Mouse (Mus musculus): ENCODE measurements around the gene Slc39a11. TPM values are rescaled to one million over a fixed set of nuclear protein-coding genes. Genes with fewer than 3 reads are reported as not detected.

The Slc39a11 gene
- total RNA-seq, 2 experiments from 2014 or later = 13.6 to 15.9 TPM

DNA sequence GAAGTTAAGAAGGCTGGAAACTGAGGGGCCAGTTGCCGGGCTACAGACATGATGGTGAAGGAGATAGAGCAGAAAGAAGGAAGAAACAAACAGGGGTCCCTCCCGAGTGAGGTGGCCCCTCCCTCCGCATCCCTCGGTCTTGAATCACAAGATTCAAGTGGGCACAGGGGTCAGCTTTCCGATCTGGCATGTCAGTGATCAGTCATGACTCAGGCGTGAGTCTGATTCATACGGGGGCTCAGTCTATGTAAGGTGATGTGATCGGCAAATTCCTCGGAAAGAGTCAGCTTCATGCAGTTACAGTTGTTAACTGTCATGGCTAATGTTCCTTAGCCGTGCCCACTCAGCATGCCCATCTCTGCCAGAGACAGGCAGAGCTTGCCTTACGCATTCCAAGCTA is 115.5 kb downstream of the Slc39a11 start:
- DNase-seq (ENCODE audit: low spot score in 2 of 2) = no peak
- intact Hi-C loops (cut with DNase I) = no loop called here

- intact Hi-C loops (cut with DNase I) = no loop called here
Measured at GRCm38 (mm10) chr11:113533931-113534330, 115.9 kb downstream of the Slc39a11 start.

DNA sequence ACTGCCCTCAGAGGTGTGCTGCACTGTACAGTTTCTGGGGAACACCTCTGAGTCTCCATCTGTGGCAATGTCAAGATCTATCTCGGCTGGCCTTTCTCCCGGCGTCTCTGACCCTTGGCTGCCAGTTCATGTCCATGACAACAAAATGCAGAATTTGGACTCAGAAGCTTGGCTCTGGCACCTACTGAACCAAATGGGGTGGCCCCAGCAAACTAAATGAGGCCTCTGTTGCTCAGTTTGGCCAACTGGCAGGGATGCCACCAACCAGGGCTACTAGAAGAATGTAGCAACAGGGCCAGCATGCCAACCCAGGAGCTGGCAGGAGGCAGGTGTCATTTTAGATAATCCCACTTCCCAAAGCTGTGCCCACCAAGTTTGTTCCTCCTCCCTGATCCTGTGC is 121.5 kb downstream of the Slc39a11 start:
- intact Hi-C loops (cut with DNase I) = no loop called here
- DNase-seq (ENCODE audit: low spot score in 2 of 2) = no peak

More at GRCm38 (mm10) chr11:113533931-113534330, 115.9 kb downstream of the Slc39a11 start:
- no peak for DNase-seq (ENCODE audit: low spot score in 2 of 2)

DNA sequence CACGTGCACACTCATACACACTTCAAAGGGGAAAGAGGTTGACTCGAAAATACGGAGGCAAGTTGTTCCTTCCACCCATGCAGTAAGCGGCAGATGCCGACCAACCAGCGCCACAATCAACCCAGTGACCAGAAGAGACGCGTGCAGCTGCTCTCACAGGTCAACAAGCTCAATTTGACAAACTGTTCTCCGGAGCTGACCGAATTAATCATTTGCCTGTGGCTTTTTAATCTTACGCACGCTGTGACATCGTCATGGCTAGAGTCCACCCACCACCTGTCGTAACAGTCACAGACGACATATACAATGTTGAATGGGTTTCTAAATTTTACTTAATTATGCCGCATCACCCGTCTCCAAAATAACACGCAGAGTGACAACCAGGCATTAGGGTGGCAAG is 124.1 kb downstream of the Slc39a11 start:
- DNase-seq (ENCODE audit: low spot score in 2 of 2) = no peak
- intact Hi-C loops (cut with DNase I) = no loop called here

DNA sequence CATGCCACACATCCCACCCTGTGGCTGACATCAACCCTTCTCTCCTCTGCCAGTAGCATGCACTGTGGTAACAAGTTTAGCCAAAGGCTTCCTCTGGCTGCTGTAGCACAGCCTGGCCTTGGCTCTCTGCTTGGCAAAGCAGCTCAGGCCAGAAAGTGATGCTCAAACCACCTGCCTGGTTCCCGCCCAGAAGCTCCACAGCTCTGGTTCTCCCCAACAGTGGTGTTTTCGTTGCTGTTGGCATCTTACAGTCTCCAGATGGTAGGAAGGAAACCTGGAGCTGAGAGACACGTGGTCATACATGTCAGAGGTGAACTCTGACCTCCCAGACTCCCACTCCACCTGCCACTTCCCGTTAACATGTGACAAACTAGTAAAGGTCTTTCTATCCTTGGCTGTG is 127.2 kb downstream of the Slc39a11 start:
- intact Hi-C loops (cut with DNase I) = no loop called here
- DNase-seq (ENCODE audit: low spot score in 2 of 2) = no peak

DNA sequence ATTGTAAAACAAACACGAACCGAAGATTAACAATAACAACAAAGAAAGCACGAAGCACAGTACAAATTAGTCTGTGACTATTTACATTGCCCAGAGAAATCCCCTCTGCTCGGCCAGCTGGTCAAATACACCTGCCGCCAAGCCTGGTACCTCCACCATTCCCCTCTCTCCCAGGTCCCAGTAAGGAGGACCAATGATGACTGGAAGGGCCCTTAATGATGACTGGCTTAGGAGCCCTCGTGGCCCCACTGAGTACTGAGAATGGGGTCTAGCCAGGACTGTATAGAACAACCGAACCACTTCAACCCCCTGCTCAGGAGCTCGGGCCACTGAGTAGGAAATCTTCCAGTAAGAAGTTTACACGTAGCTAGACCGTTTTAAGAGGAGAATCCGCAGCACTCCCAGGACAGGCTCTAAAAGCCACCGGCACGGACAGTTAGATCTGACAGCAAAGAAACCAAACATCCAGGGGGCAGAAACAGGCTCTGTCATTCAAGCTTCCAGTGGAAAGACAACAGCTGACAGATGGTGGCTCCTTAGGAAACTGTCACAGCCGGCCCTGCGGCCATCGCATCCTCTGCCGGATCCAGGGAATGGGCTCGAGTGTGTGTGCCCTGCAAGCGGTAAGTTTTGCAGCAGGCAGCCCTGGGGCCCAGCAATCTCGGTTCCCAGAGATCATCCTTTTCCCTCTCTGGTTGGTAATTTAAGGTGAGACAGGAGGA is 128.2 kb downstream of the Slc39a11 start:
- intact Hi-C loops (cut with DNase I) = no loop called here
- DNase-seq (ENCODE audit: low spot score in 2 of 2) = no peak

DNA sequence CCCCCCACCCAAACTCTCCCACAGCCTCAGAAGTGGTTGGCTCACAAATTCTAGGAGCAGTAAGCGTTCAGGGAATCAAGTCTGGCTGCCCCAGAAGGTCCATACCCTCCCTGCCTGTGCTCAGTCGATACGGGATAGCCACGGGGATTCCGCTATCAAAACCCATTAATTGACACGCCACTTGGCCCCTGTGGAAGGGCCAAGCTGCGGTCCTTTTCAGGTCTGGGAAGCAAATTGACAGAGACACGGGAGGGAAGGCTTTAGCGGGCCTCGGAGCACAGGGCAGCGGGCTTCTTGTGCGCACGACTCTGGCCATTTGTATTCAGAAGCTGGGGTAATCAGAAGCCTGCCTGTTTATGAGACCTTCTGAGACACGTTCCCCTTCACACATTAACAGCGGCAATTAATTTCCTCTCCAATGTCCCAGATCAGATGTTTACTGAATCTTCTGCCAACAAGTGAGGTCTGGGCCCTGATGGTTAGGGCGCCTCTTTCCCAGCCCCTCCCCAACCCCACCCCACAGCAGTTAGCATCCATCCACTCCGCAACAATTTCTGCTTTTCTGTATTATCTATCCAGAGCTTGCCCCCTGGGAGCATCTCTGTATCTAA is 128.9 kb downstream of the Slc39a11 start:
- DNase-seq (ENCODE audit: low spot score in 2 of 2) = no peak
- intact Hi-C loops (cut with DNase I) = no loop called here

DNA sequence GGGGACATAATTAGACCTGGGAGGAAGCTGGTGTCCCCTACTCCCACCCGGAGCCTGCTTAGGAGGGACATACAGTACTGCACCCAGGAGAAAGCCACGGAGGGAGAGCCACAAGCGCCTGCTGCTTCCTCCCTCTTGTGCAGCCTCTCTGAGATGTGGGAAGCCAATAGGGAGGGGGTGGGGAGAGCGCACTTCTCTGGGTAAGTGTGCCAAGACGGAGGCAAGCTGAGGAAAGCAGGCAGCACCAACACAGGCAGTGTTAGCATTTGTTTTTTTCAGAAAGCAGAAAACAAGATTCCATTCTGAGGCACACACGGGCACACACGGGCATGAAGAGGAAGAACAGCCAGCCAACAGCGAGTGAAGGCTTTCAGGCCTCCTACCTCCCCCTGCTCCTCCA is 129.5 kb downstream of the Slc39a11 start:
- intact Hi-C loops (cut with DNase I) = no loop called here

DNA sequence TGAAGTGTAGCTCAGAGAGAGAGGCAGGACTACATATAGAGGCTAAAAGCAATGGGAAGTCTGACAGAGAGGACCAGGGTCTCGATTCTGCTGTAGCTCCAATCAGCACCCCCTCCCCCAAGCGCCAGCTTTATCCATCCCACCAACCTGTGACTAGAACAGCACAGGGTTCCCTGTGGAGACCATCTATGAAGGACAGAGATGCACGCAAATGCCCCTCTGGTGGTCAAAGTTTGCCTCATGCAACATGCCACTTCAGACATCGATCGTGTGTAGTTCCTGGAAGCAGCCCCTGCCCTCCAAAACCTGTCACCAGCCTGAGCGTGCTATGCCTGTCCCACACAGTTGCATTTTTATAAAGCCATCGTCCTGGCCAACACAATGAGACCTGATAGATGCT is 129.9 kb downstream of the Slc39a11 start:
- DNase-seq (ENCODE audit: low spot score in 2 of 2) = no peak
- intact Hi-C loops (cut with DNase I) = loop anchor here (10.0 kb wide), 1 partner anchor 95 kb away; the partner anchor contains the start of gene Sstr2

More for the DNA sequence above, 129.5 kb downstream of the Slc39a11 start:
- peak in 1 of 2 experiments; percentile 21 for DNase-seq (ENCODE audit: low spot score in 2 of 2)

DNA sequence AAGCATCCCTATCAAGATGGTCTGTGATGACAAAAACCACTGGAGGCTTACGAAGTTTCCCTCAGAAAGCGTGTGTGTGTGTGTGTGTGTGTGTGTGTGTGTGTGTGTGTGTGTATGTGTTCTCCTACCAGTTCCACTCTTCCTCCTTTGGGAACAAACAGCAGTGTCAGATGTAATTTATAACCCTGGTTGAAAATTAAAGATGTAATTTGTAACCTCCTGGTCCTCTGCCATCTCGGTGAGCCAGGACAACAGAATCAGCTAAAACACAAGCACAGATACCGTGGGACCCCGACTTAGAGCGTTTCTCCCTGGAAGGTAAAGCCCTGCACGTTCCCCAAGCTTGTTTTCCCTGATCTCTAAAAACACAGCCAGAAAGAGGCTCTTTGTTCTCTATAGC is 131.7 kb downstream of the Slc39a11 start:
- intact Hi-C loops (cut with DNase I) = loop anchor here (10.0 kb wide), 1 partner anchor 97 kb away; the partner anchor contains the start of gene Sstr2
- DNase-seq (ENCODE audit: low spot score in 2 of 2) = no peak

DNA sequence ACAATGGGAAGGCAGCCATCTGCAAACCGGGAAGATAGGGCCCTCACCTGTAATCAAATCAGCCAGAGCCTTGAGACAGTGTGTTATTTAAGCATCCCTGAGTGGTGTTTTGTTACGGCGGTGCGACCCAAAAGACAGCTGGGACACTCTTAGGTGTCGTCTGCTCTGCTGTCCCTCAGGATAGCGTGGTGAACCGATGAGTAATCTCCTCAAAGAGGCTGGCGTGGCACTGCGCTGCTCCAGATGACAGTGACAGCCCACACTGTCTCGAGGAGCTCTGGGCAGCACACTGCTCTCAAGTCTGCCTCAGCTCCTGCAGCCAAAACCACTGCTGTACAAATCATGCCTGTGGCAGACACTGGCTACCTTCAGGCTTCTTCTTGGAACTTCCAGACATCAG is 133.7 kb downstream of the Slc39a11 start:
- DNase-seq (ENCODE audit: low spot score in 2 of 2) = peak; percentile 40 to 61
- intact Hi-C loops (cut with DNase I) = loop anchor here (10.0 kb wide), 1 partner anchor 99 kb away; the partner anchor contains the start of gene Sstr2

DNA sequence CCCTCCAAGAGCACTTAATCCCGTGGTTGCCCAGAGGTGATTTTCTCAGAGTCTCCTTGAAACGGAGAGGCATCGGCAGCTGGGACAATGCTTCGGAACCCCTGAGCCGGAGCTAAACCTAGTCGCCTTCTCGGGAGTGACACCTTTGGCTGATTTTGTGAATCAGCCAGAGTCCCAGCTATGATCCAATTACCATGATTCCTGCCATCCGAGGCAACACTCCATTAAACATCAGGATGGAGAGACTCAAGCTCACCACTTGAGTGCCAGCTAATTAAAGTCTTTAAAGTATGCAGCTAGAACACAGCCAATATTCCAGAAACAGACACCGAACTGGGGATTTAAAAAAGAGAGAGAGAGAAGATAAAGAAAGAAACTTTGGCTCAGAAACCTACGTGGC is 136.9 kb downstream of the Slc39a11 start:
- intact Hi-C loops (cut with DNase I) = loop anchor here (10.0 kb wide), 1 partner anchor 102 kb away; the partner anchor contains the start of gene Sstr2
- no peak for DNase-seq (ENCODE audit: low spot score in 2 of 2)

DNA sequence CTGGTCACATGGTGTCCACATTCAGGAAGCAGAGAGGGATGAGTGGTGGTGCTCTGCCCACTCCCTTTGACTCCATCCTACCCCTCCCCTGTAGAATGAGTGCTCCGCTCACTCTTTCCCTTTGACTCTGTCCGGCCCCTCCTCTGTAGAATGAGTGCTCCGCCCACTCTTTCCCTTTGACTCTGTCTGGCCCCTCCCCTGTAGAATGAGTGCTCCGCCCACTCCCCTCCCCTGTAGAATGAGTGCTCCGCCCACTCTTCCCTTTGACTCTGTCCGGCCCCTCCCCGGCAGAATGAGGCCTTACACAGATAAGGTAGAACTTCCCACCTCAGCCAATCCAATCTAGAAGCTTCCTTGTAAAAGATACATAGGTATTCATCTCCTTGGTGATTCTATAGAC is 137.7 kb downstream of the Slc39a11 start:
- intact Hi-C loops (cut with DNase I) = loop anchor here (10.0 kb wide), 1 partner anchor 103 kb away; the partner anchor contains the start of gene Sstr2
- no peak for DNase-seq (ENCODE audit: low spot score in 2 of 2)

- DNase-seq (ENCODE audit: low spot score in 2 of 2) = peak in 1 of 2 experiments; percentile 33
- intact Hi-C loops (cut with DNase I) = loop anchor here (10.0 kb wide), 1 partner anchor 104 kb away; the partner anchor contains the start of gene Sstr2
Measured at GRCm38 (mm10) chr11:113510969-113511625, 138.8 kb downstream of the Slc39a11 start.

DNA sequence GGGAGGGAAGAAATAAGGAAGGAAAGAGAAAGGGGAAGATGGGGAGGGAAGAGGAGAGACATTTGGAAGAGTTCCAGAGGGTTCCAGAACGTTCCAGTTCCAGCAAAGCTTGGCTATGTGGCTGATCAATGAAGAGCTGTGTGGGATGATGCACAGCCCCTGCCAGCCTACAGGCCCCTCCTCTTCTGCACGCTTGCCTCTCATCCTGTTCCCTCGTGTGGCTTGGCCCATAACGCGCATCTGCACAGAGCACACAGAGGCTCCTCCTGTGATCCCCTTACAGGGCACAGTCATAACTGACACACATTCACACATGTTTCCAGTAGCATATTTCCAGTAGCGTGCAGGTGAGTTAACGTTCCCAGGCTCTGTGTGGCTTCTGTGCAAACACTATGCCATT is 139.6 kb downstream of the Slc39a11 start:
- intact Hi-C loops (cut with DNase I) = loop anchor here (10.0 kb wide), 1 partner anchor 105 kb away; the partner anchor contains the start of gene Sstr2
- no peak for DNase-seq (ENCODE audit: low spot score in 2 of 2)

DNA sequence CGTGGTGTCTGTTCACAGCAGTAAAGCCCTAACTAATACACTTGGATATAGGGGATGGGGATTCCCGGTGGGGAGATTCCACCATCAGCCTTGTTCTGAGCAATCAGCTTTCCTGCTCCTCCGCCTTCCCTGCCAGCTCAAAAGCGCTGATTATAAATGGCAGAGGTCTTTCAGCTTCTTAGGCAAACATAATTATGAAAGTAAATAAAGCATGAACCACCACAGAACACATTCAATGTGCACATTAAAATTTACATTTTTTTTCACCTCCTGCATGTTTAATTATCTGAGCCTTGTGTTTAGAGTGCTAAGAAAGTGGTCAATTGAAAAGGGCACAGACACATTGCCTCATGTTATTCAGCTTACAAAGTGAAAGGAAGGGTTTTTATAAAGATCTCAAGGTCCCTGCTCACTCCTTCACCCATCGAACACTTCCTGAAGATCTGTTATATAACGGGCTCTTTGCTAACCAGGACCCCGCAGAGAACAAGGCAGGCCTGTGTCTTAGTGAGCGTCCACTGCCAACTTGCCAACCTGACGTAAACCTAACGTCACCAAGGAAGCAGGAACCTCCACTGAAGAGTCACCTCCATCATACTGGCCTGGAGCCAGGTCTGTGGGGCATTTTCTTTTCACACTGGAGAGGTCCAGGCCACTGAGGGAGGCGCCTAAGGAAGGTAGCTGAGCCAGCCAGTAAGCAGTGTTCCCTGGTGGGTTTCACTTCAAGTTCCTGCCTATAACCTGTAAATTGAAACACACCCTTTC is 142.0 kb downstream of the Slc39a11 start:
- DNase-seq (ENCODE audit: low spot score in 2 of 2) = no peak
- intact Hi-C loops (cut with DNase I) = no loop called here

GRCm38 (mm10) chr11:113505551-113506160 is 144.2 kb downstream of the Slc39a11 start:
- intact Hi-C loops (cut with DNase I) = no loop called here
- DNase-seq (ENCODE audit: low spot score in 2 of 2) = no peak

GRCm38 (mm10) chr11:113504459-113505062 is 145.3 kb downstream of the Slc39a11 start:
- no peak for DNase-seq (ENCODE audit: low spot score in 2 of 2)
- intact Hi-C loops (cut with DNase I) = no loop called here

DNA sequence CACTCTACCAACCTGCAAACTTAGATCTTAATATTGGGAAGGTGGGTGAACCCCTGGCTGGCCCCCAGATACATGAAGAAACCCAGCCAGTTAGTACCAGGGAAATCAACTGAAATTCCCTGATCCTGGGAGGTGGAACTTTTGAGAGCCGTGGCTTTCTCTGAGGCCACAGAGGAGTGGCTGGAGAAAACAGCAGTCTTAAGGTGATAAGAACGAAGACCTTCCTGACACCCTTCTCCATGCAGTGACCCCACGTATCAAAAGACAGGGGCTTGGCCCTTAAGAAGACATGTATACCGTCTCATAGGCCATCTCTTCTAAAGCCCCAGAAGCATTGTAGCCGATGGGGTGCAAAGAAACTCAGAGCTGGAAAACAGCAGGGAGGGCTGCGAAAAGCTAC is 146.9 kb downstream of the Slc39a11 start:
- no peak for DNase-seq (ENCODE audit: low spot score in 2 of 2)
- intact Hi-C loops (cut with DNase I) = no loop called here

Measured in left cerebral cortex, postnatal 36 days (tissue).